Mouse (Mus musculus) spleen, adult 2 months (tissue): Measurements from ENCODE around the gene Krt2. TPM values are rescaled to one million over a fixed set of nuclear protein-coding genes. Genes with fewer than 3 reads are reported as not detected.

Experiments used
- DNase-seq, 2 experiments: peaks; one replicate each; pipeline versions ENCODE4 v3.0.0 to v3.0.0-alpha.2; 2012 to 2021; ENCODE audit warnings: low spot score in 2 of 2, low read depth in 1 of 2
- H3K27ac ChIP-seq: fragments of 200-500 bp; 2 replicates; pipeline ENCODE4 v1.5.1; 2012; ENCODE audit warnings: low read length, inconsistent platforms; ENCODE audit not compliant: insufficient read depth
- H3K27me3 ChIP-seq: fragments of 200-500 bp; 2 replicates; pipeline ENCODE4 v1.6.1; 2012; ENCODE audit warnings: mild to moderate bottlenecking, moderate library complexity, low read length, inconsistent platforms; ENCODE audit not compliant: control insufficient read depth, insufficient read depth
- H3K36me3 ChIP-seq: fragments of 200-500 bp; 2 replicates; pipeline ENCODE4 v1.6.1; 2012; ENCODE audit warnings: mild to moderate bottlenecking, low read length, inconsistent platforms; ENCODE audit not compliant: control insufficient read depth, insufficient read depth
- H3K4me1 ChIP-seq: fragments of 200-500 bp; 2 replicates; pipeline ENCODE4 v1.6.1; 2011; ENCODE audit warnings: inconsistent platforms; ENCODE audit not compliant: control insufficient read depth, insufficient read depth, insufficient read length
- H3K4me3 ChIP-seq: fragments of 200-500 bp; 2 replicates; pipeline ENCODE4 v1.5.1; 2011; ENCODE audit warnings: mild to moderate bottlenecking, inconsistent platforms; ENCODE audit not compliant: insufficient read depth, insufficient read length; ENCODE audit errors: extremely low read depth
- CTCF ChIP-seq: fragments of 200-500 bp; IDR thresholded peaks from 2 replicates; pipeline ENCODE4 v1.5.1; 2011; ENCODE audit warnings: mild to moderate bottlenecking, inconsistent platforms; ENCODE audit not compliant: insufficient read depth, insufficient read length, insufficient replicate concordance; ENCODE audit errors: extremely low read depth
- POLR2A ChIP-seq: fragments of 200-500 bp; IDR thresholded peaks from 2 replicates; pipeline ENCODE4 v1.6.1; 2011; ENCODE audit warnings: low read depth, low read length, inconsistent platforms
- WGBS: fragments of 180-500 bp; shearing (Covaris S2); methylation state at CpG from one replicate; pipeline ENCODE4 v1.1.7; 2018; 5-methylcytosine and 5-hydroxymethylcytosine counted together
- polyA plus RNA-seq: library from polyadenylated mRNA; depleted of rRNA; stranded (reverse); fragments of >200 nt; gene quantifications from 2 replicates; pipeline ENCODE4 v1.2.3, GENCODE M21; 2012

Krt2 gene
- polyA plus RNA-seq, 1 experiment, result not detected

GRCm38 (mm10) chr15:101833131-101833530 is 15.2 kb upstream of the Krt2 start:
- Histone ChIP-seq H3K27me3 (no peaks in the 10 kb centered on the region), H3K36me3 (no peaks in the 10 kb centered on the region), H3K27ac (no peak overlapping the region), H3K4me3 (no peak overlapping the region), H3K4me1 (no peaks in the 10 kb centered on the region)
- TF ChIP-seq POLR2A, result no peak
- TF ChIP-seq CTCF, result no peak
- DNase-seq, result no peak
- 48% methylated on average over 6 of the region's 6 CpGs for WGBS

DNA sequence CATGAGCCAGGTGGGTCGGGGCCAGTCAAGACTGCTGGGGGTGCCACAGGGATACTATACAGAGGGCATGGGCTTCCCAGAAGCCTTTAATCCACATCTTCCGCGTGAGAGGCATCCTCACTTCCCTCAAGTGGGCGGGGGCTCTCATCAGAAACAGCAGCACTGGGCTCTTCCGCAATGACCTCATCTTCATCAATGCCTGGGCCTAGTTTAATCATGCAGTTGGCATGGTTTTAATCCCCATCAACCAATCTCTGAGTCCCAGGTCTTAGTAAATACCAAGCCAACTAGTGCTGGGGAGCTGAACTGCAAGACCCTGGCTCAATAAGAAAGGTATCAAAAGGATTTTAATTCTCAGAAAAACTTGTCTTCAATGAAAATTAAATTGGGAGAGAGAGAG is 11.5 kb upstream of the Krt2 start:
- Histone ChIP-seq H3K27me3 (no peaks in the 10 kb centered on the region), H3K27ac (no peak overlapping the region), H3K36me3 (no peaks in the 10 kb centered on the region), H3K4me1 (no peaks in the 10 kb centered on the region), H3K4me3 (no peak overlapping the region)
- no peak for DNase-seq
- 73% methylated on average over 5 of the region's 5 CpGs for WGBS
- TF ChIP-seq CTCF, result no peak
- no peak for TF ChIP-seq POLR2A

- no peaks in the 10 kb centered on the region for H3K27me3 ChIP-seq
- TF ChIP-seq CTCF, result no peak
- TF ChIP-seq POLR2A, result no peak
- no peaks in the 10 kb centered on the region for H3K36me3 ChIP-seq
- no peak for DNase-seq
- WGBS, result 26% methylated on average over 3 of the region's 3 CpGs
- H3K4me1 ChIP-seq, result no peaks in the 10 kb centered on the region
- no peak overlapping the region for H3K4me3 ChIP-seq
- H3K27ac ChIP-seq, result no peak overlapping the region
Observed at GRCm38 (mm10) chr15:101821786-101822185, 3.8 kb upstream of the Krt2 start.

DNA sequence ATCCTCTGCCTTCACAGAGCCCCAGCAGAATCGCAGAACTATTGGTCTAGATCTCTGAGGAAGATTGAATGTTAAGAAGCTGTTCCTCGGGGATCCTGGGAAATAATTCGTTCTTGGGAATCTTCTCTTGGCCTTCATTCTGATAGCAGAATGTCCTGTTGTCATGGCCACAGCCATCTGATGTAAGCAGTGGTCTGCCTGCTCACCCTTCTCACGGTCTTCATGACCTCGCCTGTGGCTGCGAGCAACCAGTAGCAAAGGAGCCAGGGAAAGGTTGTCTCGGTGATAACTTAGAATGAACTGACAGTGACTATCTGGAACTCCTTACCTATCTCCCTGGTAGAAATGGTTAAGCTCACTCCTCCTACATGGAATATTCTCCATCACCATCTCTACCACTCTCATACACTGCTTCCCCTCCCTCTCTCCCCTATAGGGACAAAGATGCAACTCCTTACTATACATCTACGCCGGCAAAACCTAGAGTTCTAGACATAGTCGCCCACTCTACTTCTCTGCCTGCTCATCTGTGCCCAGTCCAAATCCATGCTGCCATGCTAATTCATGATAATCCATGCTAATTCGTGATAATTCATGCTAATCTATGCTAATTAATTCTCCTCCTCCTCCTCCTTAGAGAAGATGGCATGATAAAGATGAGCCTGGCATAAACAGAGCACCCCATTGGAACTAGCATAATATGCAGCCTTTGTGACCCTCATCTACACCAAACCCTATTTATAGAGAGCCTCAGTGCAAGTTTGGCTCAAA is 14.7 kb downstream of the Krt2 start:
- no peak overlapping the region for H3K27ac ChIP-seq
- WGBS, result 74% methylated on average over 11 of the region's 11 CpGs
- DNase-seq, result no peak
- no peaks in the 10 kb centered on the region for H3K27me3 ChIP-seq
- no peaks in the 10 kb centered on the region for H3K36me3 ChIP-seq
- no peak overlapping the region for H3K4me3 ChIP-seq
- H3K4me1 ChIP-seq, result no peaks in the 10 kb centered on the region
- TF ChIP-seq POLR2A, result no peak
- no peak for TF ChIP-seq CTCF

- TF ChIP-seq CTCF, result no peak
- H3K4me3 ChIP-seq, result no peak within 1 kb of the TSS
- no peaks in the 10 kb centered on the region for H3K27me3 ChIP-seq
- H3K4me1 ChIP-seq, result no peaks in the 10 kb centered on the region
- WGBS, result 81% methylated on average over 6 of the region's 6 CpGs
- DNase-seq, result no peak
- H3K36me3 ChIP-seq, result no peaks in the 10 kb centered on the region
- H3K27ac ChIP-seq, result no peak within 1 kb of the TSS
Observed at GRCm38 (mm10) chr15:101802296-101802835, 15.6 kb downstream of the Krt2 start, which contains the start of gene Krt73. Gene Krt73 (minus strand): TSS chr15:101802346.

- Histone ChIP-seq H3K4me3 (no peak overlapping the region), H3K27ac (no peak overlapping the region), H3K36me3 (no peaks in the 10 kb centered on the region), H3K27me3 (no peaks in the 10 kb centered on the region), H3K4me1 (no peaks in the 10 kb centered on the region)
- no peak for DNase-seq
- TF ChIP-seq CTCF, result no peak
- no peak for TF ChIP-seq POLR2A
- 18% methylated on average over 3 of the region's 3 CpGs for WGBS
Observed at GRCm38 (mm10) chr15:101790867-101791266, 27.1 kb downstream of the Krt2 start.

DNA sequence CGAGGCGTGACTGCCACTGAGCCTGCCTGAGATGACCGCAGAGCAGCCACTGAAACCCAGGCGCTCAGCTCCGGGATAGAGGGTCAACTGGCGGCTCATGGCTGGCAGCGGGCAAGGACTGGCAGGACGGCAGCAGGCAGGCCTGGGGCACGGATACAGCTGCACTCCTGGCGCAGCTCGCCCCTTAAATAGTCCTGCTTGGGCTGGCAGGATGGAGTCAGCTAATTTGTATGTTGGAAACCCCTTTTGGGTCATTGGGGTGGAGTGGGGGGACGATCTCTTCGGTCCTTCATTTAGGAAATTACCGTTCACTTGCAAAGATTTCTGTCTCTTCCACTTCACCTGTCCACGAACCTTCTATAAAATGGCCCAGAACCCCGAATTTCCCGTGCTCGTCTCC is 31.6 kb downstream of the Krt2 start, which contains the start of gene Krt72:
Gene Krt72 (minus strand): TSS at position 101 of the 400 bp plus-strand sequence.
- no peak for DNase-seq
- WGBS, result 88% methylated on average over 18 of the region's 18 CpGs
- TF ChIP-seq POLR2A (no peak), CTCF (no peak)
- Histone ChIP-seq H3K4me3 (no peak within 1 kb of the TSS), H3K4me1 (no peaks in the 10 kb centered on the region), H3K27ac (no peak within 1 kb of the TSS), H3K36me3 (no peaks in the 10 kb centered on the region), H3K27me3 (no peaks in the 10 kb centered on the region)
